In the genomic region with DNA sequence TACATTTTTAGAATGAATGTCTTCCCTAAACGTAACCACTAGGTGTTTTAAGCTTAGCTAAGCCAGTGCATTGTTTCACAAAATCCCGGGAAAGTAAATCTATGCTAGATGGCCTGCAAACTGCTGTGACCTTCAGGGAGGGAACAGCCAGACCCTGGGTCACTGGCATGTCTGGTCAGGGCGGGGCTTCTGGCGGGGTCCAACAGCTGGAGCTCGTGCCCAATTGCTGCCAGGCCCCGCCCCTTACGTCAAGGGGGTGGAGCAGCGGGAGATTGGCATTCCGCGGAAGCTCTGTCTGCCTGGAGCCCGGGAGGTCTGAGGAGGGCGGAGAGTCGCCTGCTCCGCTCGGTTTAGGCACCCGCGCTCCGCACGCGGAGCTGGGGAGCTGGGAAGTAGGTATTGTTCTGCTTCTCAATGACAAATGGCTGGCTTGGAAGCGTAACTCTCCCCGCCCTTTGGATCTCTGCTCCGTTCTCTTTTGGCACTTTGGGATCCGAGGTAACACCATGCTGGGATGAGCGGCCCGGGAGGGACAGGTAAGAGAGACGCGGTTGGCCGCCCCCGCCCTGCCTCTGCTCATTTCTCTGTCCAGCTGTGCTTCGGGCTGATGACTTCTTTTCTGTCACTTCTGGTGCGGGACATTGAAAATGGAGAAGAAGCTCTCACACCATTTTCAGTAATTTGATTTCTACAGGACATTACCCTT, we compare ENCODE assay signal across 8 mouse cellular contexts. TPM values are rescaled to one million over a fixed set of nuclear protein-coding genes. Genes with fewer than 3 reads are reported as not detected.
DNase-seq lines count a peak whose midpoint lies in the region; ATAC-seq and TF ChIP-seq lines count a peak whose summit lies in the region.

No protein-coding gene starts in this region.

- peaks cover 4% of the 10 kb centered on the region; the same call in 1 of the 2 replicates for H3K79me2 ChIP-seq in MEL (ENCODE audit: control insufficient read depth, insufficient read depth, low read length, poor library complexity)

- peak; percentile 97 for DNase-seq in MEL (ENCODE audit: low read depth, low spot score)
- peak; percentile 60 to 65 for DNase-seq in cerebellum, adult 2 months
- peak; percentile 86 for DNase-seq in forebrain, postnatal 0 days
- peak; percentile 96 for DNase-seq in heart, postnatal 4 days
- DNase-seq in layer of hippocampus, adult 8-10 months (ENCODE audit: low spot score in 2 of 2): peak; percentile 69 to 72
- peak; percentile 95 for DNase-seq in ovary, adult 18-20 months (ENCODE audit: low spot score)
- DNase-seq in thymus, postnatal 0 days (ENCODE audit: low spot score): peak; percentile 85

- TF ChIP-seq CTCF in MEL (IDR thresholded peaks at IDR 0.05 in 2 of 3, conservative IDR thresholded peaks at IDR 0.05 in 1 of 3; ENCODE audit: control insufficient read depth in 1 of 3, insufficient read depth in 1 of 3, low read depth in 2 of 3, low read length in 3 of 3, poor library complexity in 1 of 3, severe bottlenecking in 1 of 3): no peak
- no peak for TF ChIP-seq CTCF in cerebellum, adult 2 months (IDR thresholded peaks at IDR 0.05; ENCODE audit: borderline replicate concordance, insufficient read depth, low read depth, low read length)
- peak; percentile 44 for TF ChIP-seq CTCF in forebrain, postnatal 0 days (IDR thresholded peaks at IDR 0.05; ENCODE audit: low read depth)

- TF ChIP-seq EP300 in MEL (IDR thresholded peaks at IDR 0.05; ENCODE audit: low read depth in 1 of 2, low read length in 2 of 2): 0 out of 4 replicates have a peak, but pooled peaks of 1 of the 2 experiments have one; percentile 16

- H3K27ac ChIP-seq in MEL (ENCODE audit: control insufficient read depth, low read depth, low read length): peak overlapping the region; percentile 90
- H3K27ac ChIP-seq in cerebellum, adult 2 months (ENCODE audit: insufficient read depth, low read length): no peak overlapping the region
- H3K27ac ChIP-seq in forebrain, postnatal 0 days (ENCODE audit: low read depth, low read length): no peak overlapping the region
- peak overlapping the region; percentile 44; the same call in 1 of the 2 replicates for H3K27ac ChIP-seq in lung, embryonic 15.5 days

- 2% methylated on average over 32 of the region's 32 CpGs for WGBS in cerebellum, adult 2 months
- WGBS in forebrain, postnatal 0 days: under 1% methylated on average over 32 of the region's 32 CpGs
- under 1% methylated on average over 32 of the region's 32 CpGs for WGBS in lung, embryonic 15.5 days

- peak overlapping the region; percentile 75 for H3K4me2 ChIP-seq in forebrain, postnatal 0 days (ENCODE audit: low read depth)
- H3K4me2 ChIP-seq in lung, embryonic 15.5 days: peak overlapping the region; percentile 72

- H3K9ac ChIP-seq in MEL (ENCODE audit: control insufficient read depth, low read depth, low read length, poor library complexity, severe bottlenecking): peak overlapping the region; percentile 75
- peak overlapping the region; percentile 52 for H3K9ac ChIP-seq in forebrain, postnatal 0 days
- H3K9ac ChIP-seq in lung, embryonic 15.5 days: peak overlapping the region; percentile 47

- peak overlapping the region; percentile 84 to 93 for H3K4me3 ChIP-seq in MEL (ENCODE audit: control insufficient read depth in 1 of 2, insufficient read depth in 1 of 2, low read depth in 2 of 2, low read length in 2 of 2)
- peak overlapping the region; percentile 61 for H3K4me3 ChIP-seq in cerebellum, adult 2 months (replicated peaks; ENCODE audit: insufficient read depth, low read depth, low read length)
- H3K4me3 ChIP-seq in forebrain, postnatal 0 days (ENCODE audit: low read depth, low read length): peak overlapping the region; percentile 57
- H3K4me3 ChIP-seq in lung, embryonic 15.5 days: peak overlapping the region; percentile 64

- no peaks in the 10 kb centered on the region for H3K27me3 ChIP-seq in MEL (ENCODE audit: control insufficient read depth in 1 of 2, insufficient read depth in 2 of 2, low read length in 2 of 2)
- H3K27me3 ChIP-seq in cerebellum, adult 2 months (ENCODE audit: control insufficient read depth, insufficient read depth, low read length): no peaks in the 10 kb centered on the region; the same call in 1 of the 2 replicates
- H3K27me3 ChIP-seq in forebrain, postnatal 0 days (ENCODE audit: insufficient read depth, low read length): no peaks in the 10 kb centered on the region
- no peaks in the 10 kb centered on the region for H3K27me3 ChIP-seq in lung, embryonic 15.5 days

- peaks cover 0 to 13% of the 10 kb centered on the region in 2 experiments; a peak in 2 of 4 replicates for H3K36me3 ChIP-seq in MEL (ENCODE audit: control insufficient read depth in 1 of 2, insufficient read depth in 2 of 2, low read length in 2 of 2)
- H3K36me3 ChIP-seq in forebrain, postnatal 0 days (ENCODE audit: insufficient read depth): no peaks in the 10 kb centered on the region
- H3K36me3 ChIP-seq in lung, embryonic 15.5 days: no peaks in the 10 kb centered on the region

- ATAC-seq in forebrain, postnatal 0 days: peak; percentile 98
- ATAC-seq in lung, embryonic 15.5 days (ENCODE audit: borderline replicate concordance, extremely low read depth, low FRiP score, low TSS enrichment): peak; percentile 100

- peak; percentile 77 to 90 for TF ChIP-seq POLR2A in MEL (IDR thresholded peaks at IDR 0.05; ENCODE audit: control insufficient read depth in 1 of 2, insufficient read depth in 1 of 2, low read depth in 1 of 2, low read length in 2 of 2, poor library complexity in 1 of 2)
- TF ChIP-seq POLR2A in cerebellum, adult 2 months (IDR thresholded peaks at IDR 0.05; ENCODE audit: borderline replicate concordance, insufficient read depth, low read length): no peak

- peaks cover 6 to 10% of the 10 kb centered on the region in 2 experiments for H3K4me1 ChIP-seq in MEL (ENCODE audit: control insufficient read depth in 1 of 2, insufficient read depth in 2 of 2, low read length in 2 of 2)
- no peaks in the 10 kb centered on the region; the same call in 1 of the 2 replicates for H3K4me1 ChIP-seq in cerebellum, adult 2 months (ENCODE audit: control insufficient read depth, insufficient read depth, low read length)
- H3K4me1 ChIP-seq in forebrain, postnatal 0 days (ENCODE audit: insufficient read depth): 0 out of 2 replicates have a peak, but pooled peaks cover 9% of the 10 kb centered on the region
- peaks cover 17% of the 10 kb centered on the region for H3K4me1 ChIP-seq in lung, embryonic 15.5 days

- no peaks in the 10 kb centered on the region for H3K9me3 ChIP-seq in MEL (replicated peaks; ENCODE audit: insufficient read depth, low read length)
- H3K9me3 ChIP-seq in forebrain, postnatal 0 days (ENCODE audit: low read length): no peaks in the 10 kb centered on the region
- no peaks in the 10 kb centered on the region for H3K9me3 ChIP-seq in lung, embryonic 15.5 days

- no peak for TF ChIP-seq RAD21 in MEL (IDR thresholded peaks at IDR 0.05; ENCODE audit: low read depth, low read length)

TF ChIP-seq in MEL, 35 proteins besides CTCF, POLR2A, EP300 and RAD21:
- 0 out of 2 replicates have a peak, but pooled peaks have one; percentile 54 for TF ChIP-seq ZMIZ1 (IDR thresholded peaks at IDR 0.05; ENCODE audit: low read depth, low read length)
- TF ChIP-seq UBTF (IDR thresholded peaks at IDR 0.05; ENCODE audit: borderline replicate concordance, insufficient read depth, low read depth, low read length): no peak
- peak; percentile 78 for TF ChIP-seq NELFE (IDR thresholded peaks at IDR 0.05; ENCODE audit: low read depth, low read length)
- peak; percentile 28; the same call in 1 of the 2 replicates for TF ChIP-seq MYC (IDR thresholded peaks at IDR 0.05; ENCODE audit: low read depth, low read length)
- TF ChIP-seq TCF12 (IDR thresholded peaks at IDR 0.05; ENCODE audit: low read depth, low read length): no peak; the same call in 1 of the 2 replicates
- no peak; the same call in 1 of the 2 replicates for TF ChIP-seq HCFC1 (IDR thresholded peaks at IDR 0.05; ENCODE audit: low read depth, low read length)
- TF ChIP-seq MAX (IDR thresholded peaks at IDR 0.05; ENCODE audit: low read length): peak; percentile 73
- peak; percentile 25; the same call in 1 of the 2 replicates for TF ChIP-seq E2F4 (IDR thresholded peaks at IDR 0.05; ENCODE audit: borderline replicate concordance, low read depth, low read length)
- no peak for TF ChIP-seq CHD1 (IDR thresholded peaks at IDR 0.05; ENCODE audit: low read depth, low read length)
- peak; percentile 86 for TF ChIP-seq MXI1 (IDR thresholded peaks at IDR 0.05; ENCODE audit: low read depth, low read length)
- TF ChIP-seq BHLHE40 (IDR thresholded peaks at IDR 0.05; ENCODE audit: borderline replicate concordance, low read depth, low read length): peak; percentile 41; the same call in 1 of the 2 replicates
- TF ChIP-seq TBP (IDR thresholded peaks at IDR 0.05; ENCODE audit: low read depth, low read length): peak; percentile 54
- TF ChIP-seq SIN3A (IDR thresholded peaks at IDR 0.05; ENCODE audit: low read length): peak; percentile 58
- 0 out of 2 replicates have a peak, but pooled peaks have one; percentile 3 for TF ChIP-seq MEF2A (IDR thresholded peaks at IDR 0.05; ENCODE audit: extremely low read depth, insufficient replicate concordance, low read depth, low read length, poor library complexity, severe bottlenecking)
- TF ChIP-seq GATA1 (IDR thresholded peaks at IDR 0.05; ENCODE audit: low read depth, low read length): no peak
- no peak for TF ChIP-seq KAT2A (conservative IDR thresholded peaks at IDR 0.05; ENCODE audit: low read depth, low read length)
- TF ChIP-seq ELF1 (IDR thresholded peaks at IDR 0.05; ENCODE audit: low read depth, low read length): peak; percentile 50; the same call in 1 of the 2 replicates
- no peak for TF ChIP-seq MYB (IDR thresholded peaks at IDR 0.05; ENCODE audit: low read depth, low read length)
- peak; percentile 60 for TF ChIP-seq ETS1 (IDR thresholded peaks at IDR 0.05; ENCODE audit: low read depth, low read length)

RNA-seq across cellular contexts. Expression of a gene that starts 35.2 kb away (rescaled TPM):
- total RNA-seq in MEL (2012; rRNA removed): 45.3 and 45.6 TPM in 2 replicates
- polyA plus RNA-seq in MEL (2012; ENCODE audit: insufficient read depth in 1 of 2, insufficient read length in 2 of 2, low read depth in 1 of 2, low replicate concordance in 2 of 2, missing spikeins in 1 of 2): 10 to 100 TPM in 1 of 2 experiments, not detected in 1; 33.5 TPM
- polyA plus RNA-seq in cerebellum, adult 2 months (2012; rRNA removed): 58.7 and 62.1 TPM in 2 replicates
- total RNA-seq in forebrain, postnatal 0 days (2014; rRNA removed): 64.9 and 66.2 TPM in 2 replicates
- 158 TPM in 2 replicates for polyA plus RNA-seq in forebrain, postnatal 0 days (2015; fragmentation: Nextera tagmentation; extraction: Ambion mirVana)
- total RNA-seq in heart, postnatal 4 days (2021): 10 to 100 TPM; 43.2 to 46.3 TPM
- 100 to 1,000 TPM in 1 of 4 experiments, 10 to 100 TPM in 3; 94.5 to 114 (median 97.0) TPM for total RNA-seq in layer of hippocampus, adult 8-10 months (2022)
- 131 and 134 TPM in 2 replicates for polyA plus RNA-seq in lung, embryonic 15.5 days (2015; fragmentation: Nextera tagmentation; extraction: Ambion mirVana)
- polyA plus RNA-seq in thymus, postnatal 0 days (2015; fragmentation: Nextera tagmentation; extraction: Ambion mirVana): 159 and 167 TPM in 2 replicates

Comparison
In these comparisons a context has a peak if more than half of its experiments do, and no peak if none do; other contexts are left out.
1. H3K27ac ChIP-seq: peak in MEL (single experiment) and lung, embryonic 15.5 days (single experiment); none in cerebellum, adult 2 months (single experiment) and forebrain, postnatal 0 days (single experiment).
2. Peak in every context shown above with its lines, with median percentiles within 50 percentile points of each other: DNase-seq, H3K4me3 ChIP-seq and H3K9ac ChIP-seq.